Mouse (Mus musculus) intestine, postnatal 0 days (tissue): ENCODE measurements around the gene Tars. TPM values are rescaled to one million over a fixed set of nuclear protein-coding genes. Genes with fewer than 3 reads are reported as not detected.
A peak's percentile ranks its signal among the peaks of the same experiment; 100 is the strongest.

ENCODE experiments used
- ATAC-seq: fragments of 200-750 bp; cut with Nextera tagmentation; 2 replicates; pipeline ENCODE4 v1.8.0; 2017; ENCODE audit warnings: mild to moderate bottlenecking, moderate TSS enrichment, moderate library complexity
- H3K27ac ChIP-seq: fragments of 300-500 bp; sonication (generic); 2 replicates; pipeline ENCODE4 v1.5.1; 2014; ENCODE audit warnings: mild to moderate bottlenecking, low read depth, low read length, moderate library complexity
- H3K27me3 ChIP-seq: fragments of 300-500 bp; sonication (generic); replicated peaks from 2 replicates; pipeline ENCODE4 v1.6.1; 2014; ENCODE audit warnings: low read length, mixed read lengths; ENCODE audit not compliant: control insufficient read depth, insufficient read depth
- H3K36me3 ChIP-seq: fragments of 300-500 bp; sonication (generic); 2 replicates; pipeline ENCODE4 v1.6.1; 2014; ENCODE audit warnings: mild to moderate bottlenecking, moderate library complexity; ENCODE audit not compliant: control insufficient read depth, insufficient read depth
- H3K4me1 ChIP-seq: fragments of 300-500 bp; sonication (generic); replicated peaks from 2 replicates; pipeline ENCODE4 v1.6.1; 2014; ENCODE audit warnings: antibody characterized with exemption, low read length, mixed read lengths; ENCODE audit not compliant: control insufficient read depth, insufficient read depth
- H3K4me2 ChIP-seq: fragments of 300-500 bp; sonication (generic); replicated peaks from 2 replicates; pipeline ENCODE4 v1.6.1; 2014; ENCODE audit warnings: low read depth, mild to moderate bottlenecking, moderate library complexity
- H3K4me3 ChIP-seq: fragments of 300-500 bp; sonication (generic); 2 replicates; pipeline ENCODE4 v1.5.1; 2014; ENCODE audit warnings: low read depth, low read length
- H3K9ac ChIP-seq: fragments of 300-500 bp; sonication (generic); 2 replicates; pipeline ENCODE4 v1.6.1; 2014; ENCODE audit warnings: mild to moderate bottlenecking, low read depth, low read length
- H3K9me3 ChIP-seq: fragments of 300-500 bp; sonication (generic); 2 replicates; pipeline ENCODE4 v1.6.1; 2016; ENCODE audit warnings: mixed run types; ENCODE audit not compliant: control insufficient read depth
- CTCF ChIP-seq: sonication (generic); IDR thresholded peaks from 2 replicates; pipeline ENCODE4 v1.5.1; 2016; ENCODE audit warnings: low read depth, mild to moderate bottlenecking, control low read depth, antibody characterized with exemption, moderate library complexity
- WGBS: fragments of 180-500 bp; shearing (Covaris S2); extraction: QIAGEN DNeasy Blood & Tissue Kit; methylation state at CpG from one replicate; pipeline ENCODE4 v1.1.7; 2014; 5-methylcytosine and 5-hydroxymethylcytosine counted together
- polyA plus RNA-seq: library from polyadenylated mRNA; unstranded; fragments of >200 nt; fragmentation: Nextera tagmentation; extraction: Ambion mirVana; gene quantifications from 2 replicates; pipeline ENCODE4 v1.2.1, GENCODE M21; 2015

The Tars gene
- polyA plus RNA-seq, 1 experiment from 2014 or later: 31.6 TPM

DNA sequence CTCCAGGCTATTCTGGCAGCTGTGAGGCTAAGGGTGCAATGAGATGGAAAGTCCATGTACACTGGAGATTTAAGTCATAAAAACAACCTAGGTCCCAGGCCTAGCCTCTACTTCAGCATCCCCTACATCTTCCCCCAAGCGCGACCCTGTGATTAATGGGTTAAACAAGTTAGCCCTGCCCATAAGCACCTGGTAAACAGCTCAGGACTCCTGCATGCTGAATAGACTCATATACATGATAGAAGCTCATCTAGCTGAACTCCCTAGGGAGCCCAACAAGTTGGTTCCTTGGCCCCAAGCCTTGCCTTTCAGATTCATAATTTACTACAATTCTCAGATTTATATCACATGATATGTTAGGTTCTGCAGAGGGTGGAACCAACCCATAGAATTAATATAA lies 42.0 kb downstream of the Tars start:
- 98% methylated on average over 2 of the region's 2 CpGs for WGBS
- Histone ChIP-seq H3K4me1 (no peaks in the 10 kb centered on the region), H3K4me3 (no peak overlapping the region), H3K9ac (no peak overlapping the region), H3K9me3 (no peaks in the 10 kb centered on the region), H3K27ac (no peak overlapping the region), H3K4me2 (no peak overlapping the region), H3K36me3 (no peaks in the 10 kb centered on the region), H3K27me3 (no peaks in the 10 kb centered on the region)
- TF ChIP-seq CTCF: no peak
- ATAC-seq: no peak

- no peaks in the 10 kb centered on the region for H3K27me3 ChIP-seq
- no peaks in the 10 kb centered on the region for H3K9me3 ChIP-seq
- WGBS: 76% methylated on average over 3 of the region's 3 CpGs
- ATAC-seq: no peak
- no peak overlapping the region for H3K9ac ChIP-seq
- no peak overlapping the region for H3K4me3 ChIP-seq
- H3K27ac ChIP-seq: no peak overlapping the region
- H3K36me3 ChIP-seq: no peaks in the 10 kb centered on the region
- no peak overlapping the region for H3K4me2 ChIP-seq
- TF ChIP-seq CTCF: 0 out of 2 replicates have a peak, but pooled peaks have one; percentile 14
- H3K4me1 ChIP-seq: no peaks in the 10 kb centered on the region
These were observed 43.6 kb downstream of the Tars start for GRCm38 (mm10) chr15:11355865-11356264.

DNA sequence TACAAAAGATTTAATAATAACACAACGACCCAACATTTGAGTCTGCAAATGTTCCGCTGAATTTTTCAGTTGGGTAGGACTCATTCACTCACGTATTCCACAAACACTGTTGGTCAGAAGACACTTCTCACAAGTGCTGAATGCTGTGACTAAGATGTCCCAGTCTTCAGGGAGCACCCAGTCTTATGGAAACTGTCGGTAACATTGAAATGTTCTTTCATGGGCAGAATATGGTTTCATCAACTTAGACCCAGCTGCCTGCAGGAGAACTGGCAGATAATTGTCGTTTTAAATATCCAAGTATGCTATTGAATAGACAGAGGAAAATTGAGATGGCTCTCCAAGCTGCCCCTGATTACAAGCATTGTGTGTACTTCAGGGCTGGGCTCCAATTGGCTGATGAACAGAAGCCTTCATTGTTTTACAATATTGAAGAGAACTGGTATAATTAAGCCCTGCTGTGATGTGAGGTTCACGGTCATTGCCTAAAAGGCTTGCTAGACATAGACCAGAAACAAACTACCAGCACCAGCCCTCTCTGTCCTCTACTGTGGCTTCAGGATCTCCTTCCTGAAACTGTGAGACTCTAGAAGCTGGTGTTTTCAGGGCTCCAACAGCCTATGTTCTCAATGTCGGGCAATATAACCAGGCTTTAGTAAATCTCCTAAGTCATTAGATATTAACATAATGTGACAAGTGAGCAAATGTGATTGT lies 59.8 kb downstream of the Tars start:
- no peak overlapping the region for H3K27ac ChIP-seq
- ATAC-seq: no peak
- H3K4me3 ChIP-seq: no peak overlapping the region
- WGBS: 67% methylated on average over 7 of the region's 7 CpGs
- no peaks in the 10 kb centered on the region for H3K27me3 ChIP-seq
- no peak for TF ChIP-seq CTCF
- H3K4me1 ChIP-seq: no peaks in the 10 kb centered on the region
- H3K36me3 ChIP-seq: no peaks in the 10 kb centered on the region
- H3K9me3 ChIP-seq: no peaks in the 10 kb centered on the region
- H3K9ac ChIP-seq: no peak overlapping the region
- no peak overlapping the region for H3K4me2 ChIP-seq
